Mouse (Mus musculus): Measurements from ENCODE around the gene Tnik.

Gene Tnik

GRCm38 (mm10) chr3:28264841-28265150 lies 1.8 kb downstream of the Tnik start:
- DNase-seq (ENCODE audit: low spot score in 2 of 2) = no peak

DNA sequence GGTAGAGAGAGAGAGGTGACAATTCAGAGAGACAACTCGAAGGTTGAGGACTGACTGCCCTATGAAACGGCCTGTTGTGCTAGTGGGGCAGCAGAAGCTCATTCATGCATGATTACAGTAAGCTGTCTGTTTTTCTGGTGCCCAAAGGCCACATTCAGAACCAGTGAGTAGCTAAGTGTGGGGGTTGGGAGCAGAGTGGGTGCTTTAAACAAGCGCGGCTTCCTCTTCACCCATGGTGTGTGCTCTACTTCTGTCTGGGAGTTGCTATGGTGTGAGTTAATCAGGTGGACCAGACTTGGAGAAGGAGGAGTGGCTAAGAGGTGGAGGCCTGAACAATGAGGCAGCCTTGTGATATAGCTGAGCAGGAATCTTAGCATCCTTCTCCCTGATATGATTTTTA lies 2.2 kb downstream of the Tnik start:
- DNase-seq (ENCODE audit: low spot score in 2 of 2) = peak; percentile 44 to 56

DNA sequence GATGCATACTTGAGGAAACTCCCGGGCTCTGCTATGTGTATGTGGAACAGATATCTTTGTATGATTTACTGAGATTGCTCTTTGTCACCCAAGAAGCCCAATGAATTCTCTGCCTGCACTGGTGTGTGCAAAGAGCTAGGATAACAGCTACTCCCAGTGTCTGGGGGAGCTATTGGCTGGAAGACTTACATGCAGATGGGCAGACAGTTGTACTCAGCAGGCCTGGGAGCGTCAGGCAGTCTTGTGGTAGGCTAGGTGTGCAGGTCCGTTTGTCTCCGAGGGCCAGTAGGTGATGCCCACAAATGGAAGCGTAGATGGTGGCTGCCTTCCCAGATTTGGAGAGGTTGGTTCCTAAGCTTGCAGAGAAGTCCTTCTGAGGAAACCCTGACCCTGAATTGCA lies 2.6 kb downstream of the Tnik start:
- peak in 1 of 2 experiments; percentile 36 for DNase-seq (ENCODE audit: low spot score in 2 of 2)

GRCm38 (mm10) chr3:28267211-28267610 lies 4.2 kb downstream of the Tnik start:
- DNase-seq (ENCODE audit: low spot score in 2 of 2) = no peak

DNA sequence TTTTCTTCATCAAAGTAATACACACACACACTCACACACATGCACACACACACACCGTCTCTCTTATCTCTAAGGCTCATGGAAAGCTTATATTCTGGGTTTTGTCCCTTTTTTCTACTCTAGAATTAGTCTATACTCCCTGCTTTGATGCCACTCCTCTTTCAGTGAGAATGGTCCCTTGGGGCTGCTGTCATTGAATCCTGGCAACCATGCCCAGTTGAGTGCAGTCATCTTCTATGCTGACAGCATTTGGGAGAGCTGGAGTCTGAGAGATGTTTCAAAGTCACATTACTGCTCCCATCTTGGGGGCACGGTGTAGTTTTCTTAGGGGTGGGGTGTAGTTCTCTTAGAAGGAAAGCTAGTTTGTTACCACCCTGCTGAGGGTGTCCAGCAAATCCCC lies 6.7 kb downstream of the Tnik start:
- DNase-seq (ENCODE audit: low spot score in 2 of 2) = no peak

DNA sequence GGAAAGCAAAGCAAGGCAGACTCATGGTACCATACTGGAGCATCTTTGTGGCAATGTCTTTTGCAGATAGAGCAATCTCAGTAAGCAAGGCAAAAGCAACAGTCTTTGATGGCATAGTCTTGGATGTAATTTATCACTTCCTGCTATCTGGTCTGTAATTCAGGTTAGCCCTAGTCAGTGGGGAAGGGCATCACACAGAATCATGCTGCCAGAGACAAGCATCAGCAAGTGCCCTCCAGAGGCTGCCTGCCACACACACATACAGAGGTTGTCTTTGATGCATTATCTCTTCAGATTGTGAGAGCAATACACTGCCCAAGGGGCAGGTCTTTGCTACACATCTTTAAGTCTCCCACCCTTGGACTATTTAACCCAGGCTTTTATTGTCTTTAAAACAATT lies 8.9 kb downstream of the Tnik start:
- no peak for DNase-seq (ENCODE audit: low spot score in 2 of 2)

GRCm38 (mm10) chr3:28274763-28275162 lies 11.7 kb downstream of the Tnik start:
- DNase-seq (ENCODE audit: low spot score in 2 of 2) = no peak

- no peak for DNase-seq (ENCODE audit: low spot score in 2 of 2)
Observed at GRCm38 (mm10) chr3:28289693-28290092, 26.7 kb downstream of the Tnik start.

DNA sequence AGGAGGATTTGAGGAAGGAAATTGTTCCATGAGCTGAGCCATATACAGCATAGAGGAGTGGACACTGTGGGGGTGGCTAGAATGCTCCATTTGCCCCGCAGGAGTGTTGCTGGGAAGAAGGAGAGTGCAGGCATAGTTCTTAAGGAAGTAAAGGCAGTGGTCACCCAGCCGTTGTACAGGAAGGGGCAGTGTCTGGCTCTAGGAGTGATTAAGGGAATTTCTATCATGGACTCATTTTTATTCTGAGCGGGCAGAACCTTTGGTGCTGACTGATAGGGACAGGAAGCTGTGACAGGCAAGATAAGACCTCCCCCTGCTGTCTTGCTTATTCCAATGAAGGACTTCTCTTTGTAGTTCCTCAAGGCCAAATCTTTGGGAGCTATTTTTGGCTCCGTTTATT lies 38.4 kb downstream of the Tnik start:
- DNase-seq (ENCODE audit: low spot score in 2 of 2) = no peak

DNA sequence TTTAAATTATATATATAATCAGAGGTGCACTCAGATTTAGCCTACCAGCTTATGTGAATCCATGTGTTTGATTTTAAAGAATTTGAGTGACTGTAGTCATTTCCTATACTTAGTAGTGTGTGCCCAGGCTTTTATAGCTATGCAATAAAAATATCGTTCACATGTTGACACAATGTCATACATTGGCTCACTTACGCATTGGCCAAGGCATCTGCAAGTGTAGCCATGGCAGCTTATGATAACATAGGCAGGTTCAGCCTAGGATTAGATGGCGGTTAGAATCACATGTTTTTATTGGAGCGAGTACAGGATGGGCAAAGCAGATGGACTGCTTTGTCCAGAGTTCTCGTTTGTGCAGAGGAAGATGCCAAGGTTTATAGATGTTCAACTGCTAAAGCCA lies 40.9 kb downstream of the Tnik start:
- no peak for DNase-seq (ENCODE audit: low spot score in 2 of 2)

GRCm38 (mm10) chr3:28306852-28307251 lies 43.8 kb downstream of the Tnik start:
- DNase-seq (ENCODE audit: low spot score in 2 of 2) = no peak

DNA sequence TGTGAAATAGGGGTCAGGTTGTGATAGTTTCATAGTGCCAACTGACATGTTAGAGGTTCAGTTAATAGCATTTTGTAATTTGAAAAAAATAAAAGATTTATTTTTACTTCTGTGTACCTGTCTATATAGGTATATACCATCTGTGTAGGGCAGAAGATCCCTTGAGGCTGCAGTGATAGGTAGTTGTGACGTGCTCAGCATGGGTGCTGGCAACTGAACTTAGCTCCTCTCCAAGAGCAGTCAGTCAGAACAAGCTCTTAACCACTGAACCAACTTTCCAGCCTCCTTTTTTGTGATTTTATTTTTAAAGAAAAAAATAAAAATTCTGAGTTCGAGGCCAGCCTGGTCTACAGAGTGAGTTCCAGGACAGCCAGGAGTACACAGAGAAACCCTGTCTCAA lies 51.4 kb downstream of the Tnik start:
- no peak for DNase-seq (ENCODE audit: low spot score in 2 of 2)

DNA sequence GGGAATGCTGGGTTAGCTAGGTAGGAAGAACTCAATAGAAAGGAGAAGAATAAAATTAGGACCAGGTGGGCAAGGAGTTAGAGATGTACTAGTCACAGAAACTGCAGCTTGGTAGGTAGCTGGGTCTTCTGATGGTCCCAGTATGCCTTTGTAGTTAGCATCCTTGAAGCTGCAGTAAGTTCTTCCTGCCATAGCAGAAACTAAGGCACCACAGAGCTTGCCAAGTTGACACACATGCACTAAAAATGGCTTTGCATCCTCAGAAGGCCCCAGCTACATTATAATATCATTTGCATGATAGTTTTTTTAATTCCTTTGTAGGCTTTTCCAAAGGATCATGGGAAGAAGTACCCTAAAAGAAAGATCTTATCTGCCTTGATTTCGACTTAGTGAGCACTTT lies 54.3 kb downstream of the Tnik start:
- no peak for DNase-seq (ENCODE audit: low spot score in 2 of 2)

DNA sequence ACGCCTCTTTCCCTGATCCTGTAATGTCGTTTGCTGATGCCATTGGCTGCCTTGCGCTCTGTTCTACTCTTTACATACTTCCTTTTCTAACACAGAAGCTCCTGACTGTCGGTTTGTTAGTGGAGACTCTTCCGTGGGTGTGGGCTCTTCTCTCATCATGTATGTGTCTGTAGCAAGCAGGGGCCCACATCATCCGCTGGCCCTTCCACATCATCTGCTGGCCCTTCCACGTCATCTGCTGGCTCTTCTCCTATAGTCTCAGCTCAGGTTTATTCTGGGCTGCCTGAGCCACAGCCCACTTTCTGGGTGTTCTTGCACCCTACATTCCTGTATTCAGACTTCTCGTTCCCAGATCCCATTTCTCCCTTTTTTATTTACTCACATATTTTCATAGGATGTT lies 58.6 kb downstream of the Tnik start:
- DNase-seq (ENCODE audit: low spot score in 2 of 2) = no peak

DNA sequence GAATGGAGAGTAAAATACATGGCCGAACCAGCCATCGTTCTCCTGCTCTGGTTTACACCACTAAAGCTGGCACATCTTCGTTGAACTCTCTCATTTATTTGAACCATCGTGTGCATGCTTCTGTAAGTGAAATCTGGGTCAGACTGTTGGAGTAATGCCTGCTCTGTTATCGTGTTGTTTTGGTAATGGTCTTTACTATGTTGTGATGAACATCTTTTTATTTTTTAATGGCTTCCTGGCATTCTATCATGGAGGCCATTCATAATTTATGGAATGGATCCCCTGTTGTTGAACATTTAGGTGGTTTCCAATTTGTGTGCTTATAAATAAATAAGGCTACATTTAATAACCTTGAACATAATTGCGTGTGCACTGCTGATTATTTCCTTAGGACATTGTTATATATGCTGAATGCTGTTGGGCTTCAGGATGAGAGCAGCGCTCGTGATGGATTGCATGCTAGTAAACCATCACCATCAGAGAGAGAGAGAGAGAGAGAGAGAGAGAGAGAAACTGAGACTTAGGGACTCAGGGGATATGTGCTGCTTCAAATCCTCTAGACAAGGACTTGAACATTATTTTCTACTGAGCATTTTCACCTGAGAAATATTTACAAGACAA lies 62.7 kb downstream of the Tnik start:
- no peak for DNase-seq (ENCODE audit: low spot score in 2 of 2)

GRCm38 (mm10) chr3:28332316-28332715 lies 69.3 kb downstream of the Tnik start:
- no peak for DNase-seq (ENCODE audit: low spot score in 2 of 2)

GRCm38 (mm10) chr3:28333869-28334268 lies 70.9 kb downstream of the Tnik start:
- no peak for DNase-seq (ENCODE audit: low spot score in 2 of 2)

DNA sequence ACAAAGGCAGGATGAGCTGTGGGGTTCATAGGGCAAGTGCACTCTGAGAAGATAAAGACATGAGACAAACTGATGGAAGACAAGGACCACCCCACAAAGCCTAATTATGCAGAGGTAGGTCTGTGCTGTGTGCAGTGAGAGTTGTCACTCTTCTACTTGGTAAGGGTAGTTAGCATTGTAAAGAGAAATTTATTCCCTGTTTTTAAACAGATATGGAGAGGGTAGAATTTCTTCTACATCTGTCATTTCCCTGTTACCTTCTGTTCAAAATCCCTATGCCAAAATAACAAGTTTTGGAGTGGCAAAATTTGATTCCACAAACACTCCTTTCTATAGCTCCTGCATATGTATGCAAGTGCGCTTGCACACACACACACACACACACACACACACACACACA lies 71.5 kb downstream of the Tnik start:
- no peak for DNase-seq (ENCODE audit: low spot score in 2 of 2)

DNA sequence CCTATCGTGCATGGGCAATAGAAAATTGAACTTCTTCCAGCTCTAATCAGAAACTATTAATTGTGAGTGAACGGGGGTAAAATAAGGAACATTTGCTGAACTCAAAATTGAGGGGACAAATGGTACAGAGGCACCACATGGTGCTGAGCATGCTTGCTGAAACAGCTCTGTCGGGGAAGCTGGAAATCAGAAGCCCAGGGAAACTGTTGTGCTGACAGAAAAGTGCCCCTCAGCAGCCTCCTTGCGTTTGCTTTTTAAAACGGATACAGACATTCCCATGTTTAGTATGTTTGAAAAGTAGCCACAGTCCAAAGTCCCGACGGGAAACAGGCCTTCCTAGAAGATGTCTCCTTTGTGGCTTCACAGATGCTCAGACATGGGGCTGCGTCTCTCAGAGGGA lies 77.1 kb downstream of the Tnik start:
- DNase-seq (ENCODE audit: low spot score in 2 of 2) = no peak

GRCm38 (mm10) chr3:28343204-28343603 lies 80.2 kb downstream of the Tnik start:
- no peak for DNase-seq (ENCODE audit: low spot score in 2 of 2)

GRCm38 (mm10) chr3:28343661-28344060 lies 80.6 kb downstream of the Tnik start:
- DNase-seq (ENCODE audit: low spot score in 2 of 2) = no peak

- DNase-seq (ENCODE audit: low spot score in 2 of 2) = no peak
Observed at GRCm38 (mm10) chr3:28345446-28345845, 82.4 kb downstream of the Tnik start.

- DNase-seq (ENCODE audit: low spot score in 2 of 2) = no peak
Observed at GRCm38 (mm10) chr3:28345961-28346360, 82.9 kb downstream of the Tnik start.

DNA sequence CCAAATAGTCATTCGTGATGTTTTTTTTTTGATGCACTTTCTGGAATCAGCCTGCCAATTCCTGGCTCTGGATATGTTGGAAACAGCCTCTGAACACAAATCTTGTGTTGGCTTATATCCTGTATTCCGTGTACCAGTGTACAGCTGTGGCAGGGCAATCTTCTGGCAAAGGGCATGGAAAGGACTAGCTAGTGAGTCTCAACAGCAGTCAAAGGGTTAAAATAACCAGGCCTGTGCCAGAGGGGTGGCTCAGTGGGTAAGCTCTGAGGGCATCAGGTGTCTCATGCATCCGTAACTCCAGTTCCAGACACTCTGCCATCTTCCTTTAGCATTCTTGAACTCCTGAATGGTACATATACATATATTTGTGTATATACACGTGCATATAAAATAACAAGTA lies 83.5 kb downstream of the Tnik start:
- DNase-seq (ENCODE audit: low spot score in 2 of 2) = no peak

DNA sequence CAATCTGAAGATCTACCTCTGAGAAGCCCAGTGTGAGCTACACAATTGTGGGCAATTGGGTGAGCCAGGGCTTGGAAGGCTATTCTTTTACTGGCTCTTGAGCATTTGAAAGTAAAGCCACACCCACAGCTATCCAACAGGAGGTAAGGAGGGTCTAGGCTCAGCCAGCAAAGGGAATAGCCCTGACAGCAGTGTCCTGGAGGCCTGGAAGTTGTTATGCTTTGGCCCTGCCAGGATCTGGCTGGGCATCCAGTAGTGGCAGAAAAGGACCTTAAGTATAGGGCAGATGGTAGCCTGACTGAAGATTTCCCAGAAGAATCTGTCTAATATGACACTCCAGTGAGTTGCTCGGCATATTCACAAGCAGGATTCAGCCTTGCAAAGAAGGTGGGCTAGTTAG lies 85.7 kb downstream of the Tnik start:
- DNase-seq (ENCODE audit: low spot score in 2 of 2) = no peak
